Mouse (Mus musculus): ENCODE results near the gene Ccdc71.

The Ccdc71 gene

DNA sequence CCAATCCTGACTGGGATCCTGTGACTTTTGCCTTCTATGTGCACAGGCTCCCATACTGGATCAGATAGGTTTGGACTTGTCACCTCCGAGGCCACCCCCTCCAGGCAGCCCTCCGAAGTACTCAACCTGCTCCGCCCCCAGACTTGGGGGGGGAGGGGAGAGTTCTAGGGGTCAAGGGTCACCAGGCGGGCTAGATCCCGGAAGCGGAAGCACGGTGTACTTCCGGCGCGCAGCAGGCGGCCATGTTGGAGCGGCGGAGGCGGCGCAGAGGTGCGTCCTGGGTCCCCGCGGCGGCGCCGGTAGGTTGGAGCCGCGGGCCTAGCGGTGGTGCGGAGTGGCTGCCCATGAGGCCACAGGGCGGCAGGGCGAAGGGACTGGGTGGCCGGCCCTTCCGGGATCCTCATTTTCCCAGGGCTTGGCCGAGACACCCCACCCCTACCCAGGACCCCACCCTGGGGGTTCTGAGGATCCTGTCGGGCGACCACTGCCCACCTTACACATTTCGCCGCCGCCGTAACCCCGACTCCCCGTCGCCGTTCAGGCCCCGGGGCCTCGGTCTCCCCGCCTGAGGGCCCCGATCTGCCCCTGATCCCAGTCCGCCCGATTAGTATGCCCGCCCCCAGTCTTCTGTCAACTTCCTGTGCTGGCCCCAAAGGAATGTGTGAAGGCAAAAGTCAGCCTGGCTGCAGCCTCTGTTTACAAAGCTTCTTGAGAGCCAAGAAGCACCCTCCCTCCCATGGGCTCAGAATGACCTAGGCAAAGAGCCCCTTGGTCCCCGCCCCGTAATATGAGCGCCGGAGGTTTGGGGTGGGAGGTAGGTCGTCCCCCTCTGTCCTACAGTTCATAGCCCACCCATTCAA is at the start of gene Ccdc71:
TSS of gene Ccdc71 (plus strand) at position 209 of the 860 bp plus-strand sequence.
- POLR2A ChIA-PET = interaction anchor here in 3 of 4 experiments (0.7 to 6.2 kb wide), 18 partner anchors 8 to 107 kb away, joined by 3 to 40 read pairs (median 4); partner anchors contain the start of genes 1700102P08Rik (in 3 of the 3), Qars (in 2 of the 3), Qrich1 (in 2 of the 3) and Ccdc36 (in 1 of the 3)
- CTCF ChIA-PET = interaction anchor here in 3 of 4 experiments (1.2 to 2.3 kb wide), 3 partner anchors 8 kb away, joined by 6 to 11 read pairs (median 9); no protein-coding TSS in a partner anchor

- POLR2A ChIA-PET = interaction anchor here (0.6 to 3.7 kb wide), 17 partner anchors 8 to 388 kb away, joined by 3 to 23 read pairs (median 4); partner anchors contain the start of genes 1700102P08Rik (in 3 of the 4), Gpx1 (in 2 of the 4) and Ccdc36 (in 1 of the 4)
- CTCF ChIA-PET = interaction anchor here in 3 of 4 experiments (0.6 to 2.7 kb wide), 12 partner anchors 19 to 230 kb away, joined by 3 to 15 read pairs (median 3); partner anchors contain the start of genes 1700102P08Rik (in 1 of the 3) and Nicn1 (in 1 of the 3)
Observed at GRCm38 (mm10) chr9:108411381-108411942, 48.9 kb upstream of the Ccdc71 start.

DNA sequence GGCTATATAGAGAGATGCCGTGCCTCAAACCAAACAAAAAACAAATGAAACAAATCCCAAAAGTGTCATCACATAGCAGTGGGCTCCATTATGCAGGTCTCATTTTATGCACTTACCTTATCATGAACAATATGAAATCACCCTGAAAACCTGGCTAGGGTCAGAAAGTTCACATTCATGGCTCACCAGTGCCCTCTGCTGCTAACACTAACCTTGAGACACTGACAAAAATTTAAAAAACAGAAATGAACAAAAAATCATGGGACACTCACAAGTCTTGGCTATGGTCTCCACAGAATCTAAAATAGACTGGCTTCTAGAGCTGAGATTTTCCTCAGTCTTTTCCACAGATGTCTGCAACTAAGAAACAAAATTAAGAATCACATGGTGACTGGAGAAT is 48.1 kb upstream of the Ccdc71 start:
- POLR2A ChIA-PET = interaction anchor here in 3 of 4 experiments (1.0 to 3.7 kb wide), 11 partner anchors 10 to 128 kb away, joined by 3 to 23 read pairs (median 6); partner anchors contain the start of genes 1700102P08Rik (in 3 of the 3), Gpx1 (in 2 of the 3) and Ccdc36 (in 1 of the 3)
- CTCF ChIA-PET = interaction anchor here in 2 of 4 experiments (0.6 to 2.7 kb wide), 8 partner anchors 40 to 229 kb away, joined by 3 to 15 read pairs (median 3); no protein-coding TSS in a partner anchor

DNA sequence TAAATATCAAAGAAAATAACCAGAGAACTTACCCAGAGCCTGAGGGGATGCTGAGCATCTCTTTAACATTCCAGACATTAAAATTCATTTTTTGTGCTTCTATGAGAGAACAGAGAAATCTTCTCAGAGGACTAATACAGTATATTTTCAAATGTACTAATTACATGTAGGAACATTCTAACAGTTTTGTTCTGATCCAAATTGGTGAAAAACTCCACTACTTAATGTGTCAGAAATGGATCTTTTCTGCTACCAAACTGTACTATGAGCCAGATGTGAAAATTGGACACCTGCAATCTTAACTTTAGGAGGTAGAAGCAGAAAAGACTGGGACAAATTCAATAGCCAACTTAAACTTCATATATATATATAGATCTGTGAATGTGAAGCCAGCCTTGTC is 31.9 kb upstream of the Ccdc71 start, which contains the start of gene Ccdc36:
TSS of gene Ccdc36 (minus strand) at position 101 of the 400 bp plus-strand sequence.
- CTCF ChIA-PET = interaction anchor here in 1 of 4 experiments (1.0 to 1.1 kb wide), 2 partner anchors 24 to 227 kb away, joined by 3 to 4 read pairs; no protein-coding TSS in a partner anchor
- POLR2A ChIA-PET = interaction anchor here in 1 of 4 experiments (0.6 to 2.2 kb wide), 8 partner anchors 8 to 162 kb away, joined by 3 to 10 read pairs (median 4); partner anchors contain the start of genes 1700102P08Rik and Ccdc71

- CTCF ChIA-PET = interaction anchor here in 3 of 4 experiments (0.7 to 1.3 kb wide), 5 partner anchors 21 to 307 kb away, joined by 3 to 6 read pairs (median 4); no protein-coding TSS in a partner anchor
- POLR2A ChIA-PET = interaction anchor here in 3 of 4 experiments (0.7 to 1.1 kb wide), 3 partner anchors 21 to 524 kb away, joined by 3 to 4 read pairs (median 4); no protein-coding TSS in a partner anchor
Observed at GRCm38 (mm10) chr9:108431431-108432067, 28.8 kb upstream of the Ccdc71 start.

DNA sequence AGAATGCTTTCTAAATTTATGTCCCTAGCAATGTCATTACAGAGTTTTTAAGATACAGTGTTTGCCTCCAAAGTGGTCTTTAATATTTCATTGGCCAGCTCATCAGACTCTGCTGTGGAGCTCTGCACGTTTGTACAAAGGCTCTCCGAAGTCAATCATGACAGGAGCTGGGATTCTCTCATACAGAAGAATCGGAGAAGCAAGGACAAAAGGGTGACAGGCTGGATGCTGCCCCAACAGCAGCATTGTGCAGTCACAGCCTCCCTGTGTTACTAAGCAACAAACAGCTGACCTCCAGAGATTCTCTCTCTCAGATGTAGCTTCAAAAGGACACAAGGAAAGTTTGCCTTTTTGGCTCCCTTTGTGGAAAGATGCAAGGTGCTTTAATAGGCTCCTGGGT is 24.1 kb upstream of the Ccdc71 start, which contains the start of gene BC048562:
TSS of gene BC048562 (plus strand) at position 301 of the 400 bp plus-strand sequence.
- ChIA-PET CTCF (interaction anchor here in 2 of 4 experiments (1.7 kb wide), 2 partner anchors 16 to 17 kb away, joined by 5 to 8 read pairs; no protein-coding TSS in a partner anchor), POLR2A (interaction anchor here in 2 of 4 experiments (0.6 to 1.2 kb wide), 3 partner anchors 82 to 130 kb away, joined by 3 to 6 read pairs (median 3); partner anchors contain the start of gene Tcta (in 1 of the 2))

GRCm38 (mm10) chr9:108439176-108439575 is 21.2 kb upstream of the Ccdc71 start:
- ChIA-PET POLR2A (interaction anchor here in 1 of 4 experiments (0.5 to 1.2 kb wide), 3 partner anchors 101 to 1324 kb away, joined by 3 to 4 read pairs (median 3); partner anchors contain the start of gene Gpx1), CTCF (interaction anchor here in 3 of 4 experiments (1.0 to 2.1 kb wide), 3 partner anchors 13 to 17 kb away, joined by 3 to 10 read pairs (median 5); no protein-coding TSS in a partner anchor)

DNA sequence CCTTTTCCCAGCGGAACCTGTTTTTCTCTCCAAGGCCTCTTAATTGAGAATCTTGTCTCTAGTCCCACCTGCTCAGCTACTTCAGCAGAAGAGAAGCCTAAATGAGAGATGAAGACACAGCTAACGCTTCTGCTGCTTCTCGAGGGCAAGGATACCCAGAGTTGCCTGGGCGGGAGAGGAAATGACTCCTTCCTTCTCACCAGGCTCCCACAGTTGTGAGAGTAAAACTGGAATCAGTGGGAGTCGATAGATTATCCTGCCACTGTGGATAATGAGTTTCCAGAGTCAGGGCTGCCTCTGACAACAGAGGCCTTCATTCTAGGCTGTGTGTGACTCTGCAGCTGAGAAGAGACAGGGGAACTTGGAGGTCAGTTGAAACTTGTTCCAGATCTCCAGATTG is 19.8 kb upstream of the Ccdc71 start:
- CTCF ChIA-PET = interaction anchor here in 3 of 4 experiments (0.5 to 2.1 kb wide), 7 partner anchors 10 to 201 kb away, joined by 3 to 10 read pairs (median 3); no protein-coding TSS in a partner anchor
- POLR2A ChIA-PET = interaction anchor here in 3 of 4 experiments (0.5 to 1.5 kb wide), 4 partner anchors 12 to 152 kb away, joined by 3 to 6 read pairs (median 4); partner anchors contain the start of gene Gpx1 (in 1 of the 3)

DNA sequence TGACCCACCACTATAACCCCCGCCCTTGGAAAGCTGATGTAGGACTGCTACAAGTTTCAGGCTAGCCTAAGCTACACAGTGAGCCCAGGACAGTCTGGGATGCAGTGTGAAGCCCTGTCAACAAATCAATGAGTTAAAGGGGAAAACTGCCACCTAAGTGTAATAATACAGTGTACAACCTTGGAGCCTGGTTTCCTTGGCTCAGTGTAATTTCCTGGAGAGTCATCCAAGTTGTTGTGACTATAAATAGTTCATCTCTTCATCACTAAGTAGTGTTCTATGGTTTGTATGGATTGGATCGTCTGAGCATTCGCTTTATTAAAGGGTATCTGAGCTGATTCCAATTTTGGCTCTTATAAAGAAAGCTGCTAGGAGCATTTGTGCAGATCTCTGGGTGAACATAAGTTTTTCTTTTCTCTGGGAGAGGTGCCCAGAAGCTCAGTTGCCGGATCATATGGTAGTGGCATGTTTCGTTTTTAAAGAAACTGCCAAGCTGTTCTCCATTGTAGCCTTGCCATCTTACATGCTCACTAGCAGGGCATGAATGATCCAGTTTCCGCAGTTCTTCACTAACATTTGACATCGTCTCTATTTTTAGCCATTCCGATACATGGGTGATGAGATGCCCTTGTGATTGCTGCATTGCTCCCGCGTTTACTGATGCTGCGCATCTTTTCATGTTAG is 18.9 kb upstream of the Ccdc71 start:
- POLR2A ChIA-PET = interaction anchor here in 3 of 4 experiments (0.5 to 1.5 kb wide), 5 partner anchors 14 to 151 kb away, joined by 3 to 6 read pairs (median 4); partner anchors contain the start of genes Gpx1 (in 1 of the 3), Rhoa (in 1 of the 3) and Tcta (in 1 of the 3)

DNA sequence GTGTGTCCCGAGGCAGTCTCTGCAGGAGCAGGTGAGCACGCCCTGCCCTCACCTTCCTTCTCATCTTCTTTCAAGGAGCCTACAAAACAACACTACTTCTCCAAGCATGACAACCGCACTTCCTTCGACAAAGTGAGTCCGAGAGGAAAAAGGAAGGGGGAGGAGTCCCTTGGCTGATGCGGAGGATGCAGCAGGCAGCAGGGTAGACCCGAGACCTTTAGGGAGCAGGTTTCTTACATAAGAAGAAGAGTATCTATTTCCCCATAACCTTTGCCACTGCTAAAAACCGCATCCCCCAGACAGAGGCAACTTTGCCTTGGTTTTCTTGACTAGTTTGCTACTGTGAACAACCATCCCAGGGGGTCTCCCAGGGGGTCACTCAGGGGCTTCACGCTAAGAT is 15.2 kb upstream of the Ccdc71 start:
- CTCF ChIA-PET = interaction anchor here in 1 of 4 experiments (1.6 kb wide), 1 partner anchor 8 kb away, joined by 4 read pairs; no protein-coding TSS in a partner anchor

More for the DNA sequence above, 18.9 kb upstream of the Ccdc71 start:
- CTCF ChIA-PET = interaction anchor here in 2 of 4 experiments (0.7 to 2.1 kb wide), 3 partner anchors 9 to 202 kb away, joined by 3 to 10 read pairs (median 3); no protein-coding TSS in a partner anchor

GRCm38 (mm10) chr9:108449860-108450259 is 10.5 kb upstream of the Ccdc71 start:
- CTCF ChIA-PET = interaction anchor here (0.6 to 0.8 kb wide), 9 partner anchors 9 to 457 kb away, joined by 3 to 16 read pairs (median 4); partner anchors contain the start of genes Dag1 (in 1 of the 4) and Gpx1 (in 1 of the 4)

More for the DNA sequence above, 15.2 kb upstream of the Ccdc71 start:
- POLR2A ChIA-PET = no interaction called here

GRCm38 (mm10) chr9:108450292-108451169 is 9.8 kb upstream of the Ccdc71 start:
- CTCF ChIA-PET = interaction anchor here (0.6 to 0.8 kb wide), 10 partner anchors 10 to 457 kb away, joined by 3 to 16 read pairs (median 4); partner anchors contain the start of genes Dag1 (in 1 of the 4) and Gpx1 (in 1 of the 4)

More at GRCm38 (mm10) chr9:108449860-108450259, 10.5 kb upstream of the Ccdc71 start:
- POLR2A ChIA-PET = interaction anchor here in 3 of 4 experiments (0.6 to 2.8 kb wide), 12 partner anchors 8 to 129 kb away, joined by 3 to 6 read pairs (median 5); partner anchors contain the start of genes 1700102P08Rik (in 2 of the 3), Lamb2 (in 1 of the 3), Qars (in 1 of the 3) and Qrich1 (in 1 of the 3)

DNA sequence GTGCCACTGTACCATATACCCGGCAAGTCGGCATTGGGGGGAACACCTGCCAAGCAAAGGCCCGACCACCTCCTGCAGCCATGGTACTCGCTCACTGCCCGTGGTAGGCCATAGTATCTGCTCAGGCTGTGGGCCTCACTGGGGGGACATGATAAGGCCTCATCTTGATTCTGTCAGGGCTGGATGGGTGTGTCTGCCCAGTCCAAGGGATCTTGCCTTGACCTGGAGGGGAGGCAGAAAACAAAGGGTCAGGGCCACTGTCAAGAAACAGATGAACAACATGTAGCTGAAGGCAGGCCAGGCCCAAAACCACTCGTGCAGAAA is 9.2 kb upstream of the Ccdc71 start:
- CTCF ChIA-PET = interaction anchor here in 1 of 4 experiments (1.9 to 2.4 kb wide), 2 partner anchors 13 to 28 kb away, joined by 5 to 10 read pairs; partner anchors contain the start of gene Lamb2
- POLR2A ChIA-PET = no interaction called here

More at GRCm38 (mm10) chr9:108450292-108451169, 9.8 kb upstream of the Ccdc71 start:
- POLR2A ChIA-PET = interaction anchor here in 3 of 4 experiments (0.6 to 2.8 kb wide), 10 partner anchors 7 to 128 kb away, joined by 3 to 5 read pairs (median 5); partner anchors contain the start of genes 1700102P08Rik (in 2 of the 3), Qars (in 1 of the 3), Usp19 (in 1 of the 3) and Wdr6 (in 1 of the 3)

DNA sequence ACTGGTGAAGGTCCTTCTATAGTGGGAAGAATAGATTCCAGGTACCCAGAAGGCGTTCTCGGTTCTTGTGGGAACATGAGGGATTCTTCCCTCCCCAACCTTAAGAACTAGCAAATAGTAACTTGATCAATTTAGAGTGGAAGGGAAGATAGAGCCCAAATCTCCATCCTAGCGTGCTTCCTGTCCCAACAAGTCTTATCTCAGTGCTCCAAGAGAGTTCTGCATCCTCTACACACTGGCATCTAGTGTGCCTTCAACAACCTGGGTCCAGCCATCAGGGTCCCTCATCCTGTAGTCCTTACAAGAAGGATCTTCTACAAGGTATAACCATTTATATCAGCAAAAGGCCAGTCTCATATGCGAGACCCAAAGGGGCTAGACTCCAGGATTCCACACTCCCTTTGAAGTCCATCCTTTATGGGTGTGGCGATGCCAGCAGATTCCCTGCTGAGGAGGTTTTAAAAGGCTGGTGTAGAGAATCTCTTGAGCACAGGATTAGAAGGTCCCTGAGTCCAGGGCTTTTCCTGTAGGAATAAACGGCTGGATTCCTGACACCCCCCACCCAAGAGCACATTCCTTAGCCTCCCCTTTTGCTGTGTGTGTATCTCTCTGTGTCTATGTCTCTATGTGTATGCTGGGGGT is 8.7 kb upstream of the Ccdc71 start:
- ChIA-PET POLR2A (interaction anchor here in 3 of 4 experiments (1.1 to 2.2 kb wide), 8 partner anchors 13 to 187 kb away, joined by 3 to 14 read pairs (median 10); partner anchors contain the start of genes 1700102P08Rik (in 2 of the 3), Qars (in 1 of the 3), Qrich1 (in 1 of the 3) and Rhoa (in 1 of the 3)), CTCF (interaction anchor here (0.9 to 2.4 kb wide), 15 partner anchors 8 to 398 kb away, joined by 3 to 10 read pairs (median 5); partner anchors contain the start of genes Amigo3 (in 1 of the 4), Ccdc36 (in 1 of the 4), Klhdc8b (in 1 of the 4) and Lamb2 (in 1 of the 4))

Measured in embryonic stem cell, embryonic (primary cell).